Mouse (Mus musculus): ENCODE data around the gene Gm42715. TPM values are rescaled to one million over a fixed set of nuclear protein-coding genes. Genes with fewer than 3 reads are reported as not detected.

Gene Gm42715
- total RNA-seq, 1 experiment from 2014 or later, result 5.0 TPM

DNA sequence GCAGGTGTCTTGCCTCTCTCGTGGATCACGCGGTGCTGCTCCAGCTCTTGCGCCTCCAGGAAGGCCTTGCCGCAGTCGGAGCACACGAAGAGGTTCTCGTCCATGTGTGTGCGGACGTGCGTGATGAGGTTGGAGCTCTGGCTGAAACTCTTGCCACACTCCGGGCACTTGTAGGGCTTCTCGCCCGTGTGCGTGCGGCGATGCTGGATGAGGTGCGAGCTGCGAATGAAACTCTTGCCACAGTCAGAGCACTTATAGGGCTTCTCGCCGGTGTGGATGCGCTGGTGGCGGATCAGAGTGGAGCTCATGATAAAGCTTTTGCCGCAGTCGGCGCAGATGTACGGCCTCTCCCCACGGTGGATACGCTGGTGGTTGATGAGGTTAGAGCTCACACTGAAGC is 91.6 kb downstream of the Gm42715 start:
- no peak for ATAC-seq (replicated peaks; ENCODE audit: insufficient number of reproducible peaks, low FRiP score, low TSS enrichment, poor library complexity, severe bottlenecking)

DNA sequence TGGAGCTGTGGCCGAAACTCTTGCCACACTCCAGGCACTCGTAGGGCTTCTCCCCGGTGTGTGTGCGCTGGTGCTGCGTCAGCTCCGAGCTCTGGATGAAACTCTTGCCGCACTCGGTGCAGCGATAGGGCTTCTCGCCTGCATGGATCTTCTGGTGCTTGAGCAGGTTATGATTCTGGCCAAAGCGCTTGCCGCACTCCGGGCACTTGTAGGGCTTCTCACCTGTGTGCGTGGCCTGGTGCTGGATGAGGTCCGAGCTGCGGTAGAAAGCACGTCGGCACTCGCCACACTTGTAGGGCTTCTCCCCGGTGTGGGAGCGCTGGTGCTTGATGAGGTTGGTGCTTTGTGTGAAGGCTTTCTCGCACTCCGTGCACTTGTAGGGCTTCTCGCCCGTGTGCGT is 92.2 kb downstream of the Gm42715 start:
- no peak for ATAC-seq (replicated peaks; ENCODE audit: insufficient number of reproducible peaks, low FRiP score, low TSS enrichment, poor library complexity, severe bottlenecking)

DNA sequence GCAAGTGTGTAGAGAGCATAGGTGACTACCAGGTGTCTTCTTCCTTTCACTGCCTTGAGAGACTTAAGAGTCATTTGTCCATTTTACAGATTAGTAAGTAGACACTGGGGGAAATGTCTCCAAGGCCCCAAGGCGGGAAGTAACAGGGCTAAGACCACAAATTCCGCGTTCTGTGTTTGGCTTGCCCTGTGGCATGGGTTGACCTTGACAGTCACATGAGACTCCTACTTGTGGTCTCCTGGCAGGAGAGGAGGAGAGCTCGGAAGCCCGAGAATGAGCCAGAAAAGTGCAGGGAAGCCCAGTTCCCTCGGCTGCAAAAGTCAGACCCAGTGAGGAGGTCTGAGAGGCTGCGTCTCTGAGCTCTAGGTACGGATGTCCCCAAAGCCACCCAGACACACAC is 94.1 kb downstream of the Gm42715 start:
- no peak for ATAC-seq (replicated peaks; ENCODE audit: insufficient number of reproducible peaks, low FRiP score, low TSS enrichment, poor library complexity, severe bottlenecking)

DNA sequence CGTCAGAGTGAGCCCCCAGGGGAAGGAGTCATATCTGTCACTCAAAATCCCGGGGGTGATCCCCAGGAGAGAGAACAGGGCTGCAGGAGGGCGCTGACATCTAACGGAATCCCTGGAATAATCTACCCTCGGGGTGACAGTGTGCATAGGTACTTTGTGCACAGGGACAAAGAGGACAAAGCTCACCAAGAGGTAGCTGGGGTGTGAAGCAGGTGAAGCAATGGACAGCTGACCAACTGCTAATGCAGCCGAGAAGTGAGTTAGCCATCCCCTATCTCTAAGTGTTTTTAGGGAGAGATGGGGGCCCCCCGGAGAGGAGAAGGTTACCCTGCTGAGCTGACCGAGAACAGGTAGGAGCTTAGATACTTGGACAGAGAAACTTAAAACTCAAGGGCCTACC is 94.7 kb downstream of the Gm42715 start:
- no peak for ATAC-seq (replicated peaks; ENCODE audit: insufficient number of reproducible peaks, low FRiP score, low TSS enrichment, poor library complexity, severe bottlenecking)

DNA sequence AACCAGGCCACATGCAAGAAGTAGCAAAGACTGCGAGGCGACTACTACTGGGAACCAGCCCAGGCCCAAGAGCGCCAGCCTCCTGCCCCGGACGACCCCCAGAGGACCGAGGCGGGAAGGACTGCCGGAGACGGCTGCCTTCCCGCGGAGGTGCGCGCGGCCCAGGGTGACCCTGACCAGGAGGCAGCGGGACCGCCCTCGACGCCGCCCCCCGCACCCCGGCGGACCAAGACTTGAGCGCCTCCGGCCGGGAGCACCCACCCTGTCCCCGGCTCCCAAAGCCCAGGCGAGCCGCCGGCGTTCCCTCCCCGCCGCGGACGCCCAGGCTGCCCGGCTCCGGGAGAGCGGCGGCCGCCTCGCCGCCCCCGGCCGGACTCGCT is 95.1 kb downstream of the Gm42715 start:
- ATAC-seq (replicated peaks; ENCODE audit: insufficient number of reproducible peaks, low FRiP score, low TSS enrichment, poor library complexity, severe bottlenecking), result no peak

DNA sequence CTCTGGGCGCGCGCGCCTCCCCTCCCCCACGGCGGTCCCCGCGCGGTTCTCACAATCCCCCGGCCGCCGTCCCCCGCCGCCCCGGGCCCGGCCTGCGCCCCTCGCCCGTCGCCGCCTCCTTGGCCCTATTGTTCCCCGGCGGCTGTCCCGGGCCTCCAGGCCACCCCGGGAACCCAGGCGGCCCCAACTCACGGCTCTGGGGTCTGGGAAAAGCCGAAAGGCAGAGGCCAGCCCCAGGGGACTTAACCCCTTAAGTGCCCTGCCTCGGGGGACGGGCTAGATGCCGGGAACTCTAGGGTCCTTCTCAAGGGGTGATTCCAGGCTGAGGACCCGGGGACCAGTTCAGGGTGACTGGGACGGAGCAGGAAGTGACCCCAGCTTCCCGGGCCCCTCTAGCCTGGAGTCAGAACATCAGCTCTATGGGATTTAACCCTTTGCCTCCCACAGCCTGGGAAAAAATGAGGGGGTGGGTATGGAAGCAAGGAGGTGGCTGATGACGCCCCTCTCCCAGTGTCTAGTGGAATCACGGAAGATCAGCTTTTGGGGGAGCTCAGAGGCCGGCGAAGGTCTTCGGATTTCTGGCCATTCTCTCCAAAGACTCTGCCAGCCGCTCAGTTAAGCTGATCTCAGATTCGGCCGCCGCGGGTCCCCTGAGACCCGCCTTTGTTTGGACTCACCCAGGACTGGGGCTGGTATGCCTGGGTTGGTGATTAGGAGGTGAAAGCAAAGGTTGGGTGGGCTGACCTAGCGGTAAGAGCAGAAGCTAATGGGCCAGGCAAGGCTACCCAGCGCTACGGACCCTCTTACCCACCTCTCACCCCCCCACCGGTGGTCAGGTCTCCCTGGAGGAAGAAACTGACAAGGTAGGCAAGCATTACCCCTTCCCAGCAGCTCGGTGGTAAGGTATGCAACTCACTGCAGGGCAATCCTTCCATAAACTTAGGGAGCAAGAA is 95.8 kb downstream of the Gm42715 start, which contains the start of gene Zfp629:
TSS of gene Zfp629 (minus strand) at position 907 of the 953 bp plus-strand sequence.
- peak; percentile 7; the same call in 1 of the 2 replicates for ATAC-seq (replicated peaks; ENCODE audit: insufficient number of reproducible peaks, low FRiP score, low TSS enrichment, poor library complexity, severe bottlenecking)

DNA sequence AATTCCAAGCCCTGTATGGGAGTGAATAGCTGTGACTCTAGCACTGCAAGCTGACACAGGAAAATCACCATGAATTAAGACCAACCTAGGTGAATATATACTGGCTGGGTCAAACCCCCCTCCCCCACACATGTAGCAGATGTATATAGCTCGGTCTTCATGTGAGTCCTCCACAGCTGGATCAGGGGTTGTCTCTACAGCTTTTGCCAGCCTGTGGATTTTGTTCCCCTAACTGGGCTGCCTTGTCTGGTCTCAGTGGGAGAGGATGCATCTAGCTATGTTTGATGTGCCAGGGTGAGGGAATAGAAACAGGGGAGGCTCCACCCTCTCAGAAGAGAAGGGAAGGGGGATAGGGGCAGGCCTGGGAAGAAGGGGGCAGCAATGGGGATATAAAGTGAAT is 97.0 kb downstream of the Gm42715 start:
- no peak for ATAC-seq (replicated peaks; ENCODE audit: insufficient number of reproducible peaks, low FRiP score, low TSS enrichment, poor library complexity, severe bottlenecking)

Other genes starting within 250 kb of the Gm42715 start
- gene Sephs2, start 245.5 kb upstream of the Gm42715 start, total RNA-seq (2017), result 139 to 200 TPM (median 191 TPM) in 3 replicates
- 218 to 515 TPM (median 322 TPM) in 3 replicates for gene Itgal, start 223.3 kb upstream of the Gm42715 start, total RNA-seq (2017)
- gene Zfp768, start 174.0 kb upstream of the Gm42715 start, total RNA-seq (2017), result 1.8 to 3.4 TPM (median 2.9 TPM) in 3 replicates
- gene Zfp747, start 143.5 kb upstream of the Gm42715 start, total RNA-seq (2017), result 5.8 to 16.3 TPM (median 10.1 TPM) in 3 replicates
- gene 9130019O22Rik, start 132.4 kb upstream of the Gm42715 start, total RNA-seq (2017), result 0.95 to 4.5 TPM (median 2.6 TPM) in 3 replicates
- gene E430018J23Rik, start 126.0 kb upstream of the Gm42715 start, total RNA-seq (2017), result 2.1 to 2.3 TPM (median 2.2 TPM) in 3 replicates
- gene Zfp764, start 112.8 kb upstream of the Gm42715 start, total RNA-seq (2017), result 7.7 to 12.5 TPM (median 10.0 TPM) in 3 replicates
- gene Zfp688, start 97.5 kb upstream of the Gm42715 start, total RNA-seq (2017), result 12.4 to 15.5 TPM (median 13.3 TPM) in 3 replicates
- gene Zfp689, start 70.4 kb upstream of the Gm42715 start, total RNA-seq (2017), result 1.4 to 2.8 TPM (median 1.9 TPM) in 3 replicates
- gene Prr14, start 60.0 kb upstream of the Gm42715 start, total RNA-seq (2017), result 63.5 to 76.8 TPM (median 69.4 TPM) in 3 replicates
- 27.9 to 55.8 TPM (median 33.5 TPM) in 3 replicates for gene Fbrs, start 40.4 kb upstream of the Gm42715 start, total RNA-seq (2017)
- gene Srcap, start 7.6 kb upstream of the Gm42715 start, total RNA-seq (2017), result 12.3 to 47.6 TPM (median 26.1 TPM) in 3 replicates
- 4.3 to 14.7 TPM (median 5.7 TPM) in 3 replicates for gene Tmem265, start 41.8 kb downstream of the Gm42715 start, total RNA-seq (2017)
- gene Phkg2, start 53.8 kb downstream of the Gm42715 start, total RNA-seq (2017), result 58.5 to 75.1 TPM (median 73.4 TPM) in 3 replicates
- gene Ccdc189, start 69.0 kb downstream of the Gm42715 start, total RNA-seq (2017), result 1.1 to 2.8 TPM (median 2.6 TPM) in 3 replicates
- gene Rnf40, start 69.2 kb downstream of the Gm42715 start, total RNA-seq (2017), result 67.4 to 77.5 TPM (median 69.4 TPM) in 3 replicates
- gene Zfp629, start 96.2 kb downstream of the Gm42715 start, total RNA-seq (2017), result 1.7 to 7.4 TPM (median 2.3 TPM) in 3 replicates
- 22.5 to 27.9 TPM (median 23.5 TPM) in 3 replicates for gene Bcl7c, start 189.3 kb downstream of the Gm42715 start, total RNA-seq (2017)
- gene Ctf1, start 193.2 kb downstream of the Gm42715 start, total RNA-seq (2017), result not detected in 3 replicates
- gene Ctf2, start 212.6 kb downstream of the Gm42715 start, total RNA-seq (2017), result 0.64 to 0.76 TPM in 2 of 3 replicates, not detected in the other
- gene Fbxl19, start 225.0 kb downstream of the Gm42715 start, total RNA-seq (2017), result 2.1 to 8.5 TPM (median 3.1 TPM) in 3 replicates